Mouse (Mus musculus): ENCODE results near the gene Prr19.

DNA sequence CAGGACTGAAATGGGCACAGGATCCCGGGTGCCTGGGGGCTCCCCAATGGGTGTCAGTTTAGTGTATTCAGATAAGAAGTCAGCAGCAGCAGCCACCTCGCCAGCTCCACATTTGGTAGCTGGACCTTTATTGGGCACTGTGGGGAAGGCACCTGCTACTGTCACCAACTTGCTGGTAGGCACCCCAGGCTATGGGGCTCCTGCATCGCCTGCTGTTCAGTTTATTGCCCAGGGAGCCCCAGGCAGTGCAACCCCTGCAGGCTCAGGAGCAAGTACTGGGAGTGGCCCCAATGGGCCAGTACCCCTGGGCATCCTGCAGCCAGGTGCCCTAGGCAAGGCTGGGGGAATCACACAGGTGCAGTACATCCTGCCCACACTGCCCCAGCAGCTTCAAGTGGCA is 12.5 kb upstream of the Prr19 start:
- TF ChIP-seq CTCF (IDR thresholded peaks at IDR 0.05; ENCODE audit: low read depth, low read length) (no peak), POLR2A (IDR thresholded peaks at IDR 0.05; ENCODE audit: borderline replicate concordance, low read depth, low read length) (no peak)
